Mouse (Mus musculus): Measurements from ENCODE around the gene Ifnl2.

- TF ChIP-seq POLR2A (IDR thresholded peaks at IDR 0.05; ENCODE audit: low read depth, low read length) = no peak
- TF ChIP-seq CTCF (IDR thresholded peaks at IDR 0.05; ENCODE audit: extremely low read depth, insufficient read length, insufficient replicate concordance, low read depth, low read length) = no peak
Measured at GRCm38 (mm10) chr7:28555939-28556535, 45.8 kb upstream of the Ifnl2 start.
